ENCODE assay signal across 9 mouse cellular contexts in genomic region chr4:94007088-94007768, GRCm38 (mm10).
A peak's percentile ranks its signal among the peaks of the same experiment; 100 is the strongest.
DNase-seq lines count a peak whose midpoint lies in the region; ATAC-seq and TF ChIP-seq lines count a peak whose summit lies in the region.
"Had no signal": no experiment of that assay in that cellular context is flagged by ENCODE, and none has a peak within 500 bp of the region (broad histone marks: within the 10 kb centered on the region; RNA-seq: fewer than 3 reads in every experiment).

No protein-coding gene starts in this region.

- TF ChIP-seq POLR2A in limb, embryonic 14.5 days (IDR thresholded peaks at IDR 0.05; ENCODE audit: borderline replicate concordance, extremely low read depth, insufficient read depth, insufficient read length), result no peak

- H3K9ac ChIP-seq in neural tube, embryonic 11.5 days (ENCODE audit: low read length), result no peak overlapping the region
- no peak overlapping the region for H3K9ac ChIP-seq in embryonic facial prominence, embryonic 14.5 days (ENCODE audit: low read depth, low read length)
- no peak overlapping the region for H3K9ac ChIP-seq in intestine, embryonic 14.5 days (ENCODE audit: low read length)
- H3K9ac ChIP-seq in limb, embryonic 14.5 days (ENCODE audit: low read depth, low read length, severe bottlenecking), result no peak overlapping the region

- DNase-seq in neural tube, embryonic 11.5 days (ENCODE audit: low spot score), result no peak
- no peak for DNase-seq in neural tube, embryonic 10.5 days (ENCODE audit: extremely low spot score, low spot score)
- DNase-seq in adrenal gland, adult 8-10 months, result peak; percentile 21
- peak; percentile 87 for DNase-seq in embryonic facial prominence, embryonic 14.5 days (ENCODE audit: low spot score)
- peak; percentile 53 for DNase-seq in intestine, embryonic 14.5 days (ENCODE audit: low spot score)
- DNase-seq in limb, embryonic 14.5 days (ENCODE audit: low spot score), result peak; percentile 79
- DNase-seq in right cerebral cortex, postnatal 36 days (ENCODE audit: low spot score in 2 of 2), result peak; percentile 10 to 13

- no peak overlapping the region for H3K4me2 ChIP-seq in neural tube, embryonic 11.5 days (ENCODE audit: low read depth)
- H3K4me2 ChIP-seq in embryonic facial prominence, embryonic 14.5 days (ENCODE audit: low read depth, low read length), result no peak overlapping the region; the same call in 1 of the 2 replicates
- no peak overlapping the region for H3K4me2 ChIP-seq in intestine, embryonic 14.5 days (ENCODE audit: low read length)
- no peak overlapping the region for H3K4me2 ChIP-seq in limb, embryonic 14.5 days (replicated peaks; ENCODE audit: low read depth, low read length, severe bottlenecking)

- WGBS in neural tube, embryonic 11.5 days, result 56% methylated on average over 8 of the region's 8 CpGs
- WGBS in embryonic facial prominence, embryonic 14.5 days, result 35% methylated on average over 8 of the region's 8 CpGs
- WGBS in intestine, embryonic 14.5 days, result 37% methylated on average over 8 of the region's 8 CpGs
- WGBS in limb, embryonic 14.5 days, result 46% methylated on average over 8 of the region's 8 CpGs

- no peaks in the 10 kb centered on the region for H3K9me3 ChIP-seq in neural tube, embryonic 11.5 days (ENCODE audit: control insufficient read depth, low read length)
- no peaks in the 10 kb centered on the region for H3K9me3 ChIP-seq in embryonic facial prominence, embryonic 14.5 days (ENCODE audit: control insufficient read depth, low read length)
- no peaks in the 10 kb centered on the region for H3K9me3 ChIP-seq in intestine, embryonic 14.5 days (ENCODE audit: control insufficient read depth, low read length)
- no peaks in the 10 kb centered on the region for H3K9me3 ChIP-seq in limb, embryonic 14.5 days (ENCODE audit: control insufficient read depth, low read length)

- H3K4me3 ChIP-seq in neural tube, embryonic 11.5 days (ENCODE audit: low read depth, low read length), result no peak overlapping the region
- H3K4me3 ChIP-seq in embryonic facial prominence, embryonic 14.5 days (ENCODE audit: low read depth, low read length), result no peak overlapping the region
- H3K4me3 ChIP-seq in intestine, embryonic 14.5 days (ENCODE audit: low read depth, low read length), result no peak overlapping the region
- H3K4me3 ChIP-seq in limb, embryonic 14.5 days (replicated peaks; ENCODE audit: low read length), result no peak overlapping the region

- no peaks in the 10 kb centered on the region for H3K36me3 ChIP-seq in neural tube, embryonic 11.5 days (ENCODE audit: control insufficient read depth, insufficient read depth, low read length)
- no peaks in the 10 kb centered on the region for H3K36me3 ChIP-seq in embryonic facial prominence, embryonic 14.5 days (ENCODE audit: control insufficient read depth, insufficient read depth, low read length)
- H3K36me3 ChIP-seq in intestine, embryonic 14.5 days (ENCODE audit: control insufficient read depth, insufficient read depth, low read length), result no peaks in the 10 kb centered on the region
- no peaks in the 10 kb centered on the region for H3K36me3 ChIP-seq in limb, embryonic 14.5 days (ENCODE audit: control insufficient read depth, insufficient read depth, low read length)

- no peaks in the 10 kb centered on the region for H3K4me1 ChIP-seq in neural tube, embryonic 11.5 days (ENCODE audit: control insufficient read depth, insufficient read depth, low read length)
- H3K4me1 ChIP-seq in embryonic facial prominence, embryonic 14.5 days (ENCODE audit: control insufficient read depth, insufficient read depth, low read length), result no peaks in the 10 kb centered on the region
- no peaks in the 10 kb centered on the region for H3K4me1 ChIP-seq in intestine, embryonic 14.5 days (replicated peaks; ENCODE audit: control insufficient read depth, insufficient read depth, low read length)
- H3K4me1 ChIP-seq in limb, embryonic 14.5 days (ENCODE audit: control insufficient read depth, insufficient read depth, low read length), result no peaks in the 10 kb centered on the region

- no peaks in the 10 kb centered on the region for H3K27me3 ChIP-seq in neural tube, embryonic 11.5 days (ENCODE audit: control insufficient read depth, insufficient read depth, low read length)
- no peaks in the 10 kb centered on the region for H3K27me3 ChIP-seq in embryonic facial prominence, embryonic 14.5 days (replicated peaks; ENCODE audit: control insufficient read depth, insufficient read depth, low read length)
- H3K27me3 ChIP-seq in intestine, embryonic 14.5 days (replicated peaks; ENCODE audit: control insufficient read depth, insufficient read depth, low read length), result no peaks in the 10 kb centered on the region
- no peaks in the 10 kb centered on the region for H3K27me3 ChIP-seq in limb, embryonic 14.5 days (ENCODE audit: control insufficient read depth, insufficient read depth, low read length)

- peak; percentile 82 for ATAC-seq in neural tube, embryonic 11.5 days (ENCODE audit: insufficient read depth, low FRiP score, low TSS enrichment)
- ATAC-seq in embryonic facial prominence, embryonic 14.5 days (ENCODE audit: low read depth), result peak; percentile 89
- peak; percentile 76 for ATAC-seq in intestine, embryonic 14.5 days (replicated peaks; ENCODE audit: low FRiP score, low TSS enrichment, low read depth)
- ATAC-seq in limb, embryonic 14.5 days (ENCODE audit: low FRiP score, low read depth), result peak; percentile 84
- no peak for ATAC-seq in erythroblast, adult 5-6 weeks (replicated peaks; ENCODE audit: low FRiP score, poor library complexity, severe bottlenecking)

- no peak overlapping the region for H3K27ac ChIP-seq in neural tube, embryonic 11.5 days (ENCODE audit: low read depth, low read length)
- H3K27ac ChIP-seq in embryonic facial prominence, embryonic 14.5 days (replicated peaks; ENCODE audit: low read depth, low read length), result no peak overlapping the region
- H3K27ac ChIP-seq in intestine, embryonic 14.5 days (ENCODE audit: low read depth), result no peak overlapping the region
- no peak overlapping the region for H3K27ac ChIP-seq in limb, embryonic 14.5 days (replicated peaks; ENCODE audit: low read depth, low read length)
- H3K27ac ChIP-seq: macrophage had no signal

Comparison
In these comparisons a context has a peak if more than half of its experiments do, and no peak if none do; other contexts are left out.
1. DNase-seq: peak in adrenal gland, adult 8-10 months (single experiment), embryonic facial prominence, embryonic 14.5 days (single experiment), intestine, embryonic 14.5 days (single experiment), limb, embryonic 14.5 days (single experiment) and right cerebral cortex, postnatal 36 days (2 of 2); none in neural tube, embryonic 11.5 days (single experiment) and neural tube, embryonic 10.5 days (single experiment).